Mouse (Mus musculus): ENCODE measurements around the gene Sgf29. TPM values are rescaled to one million over a fixed set of nuclear protein-coding genes. Genes with fewer than 3 reads are reported as not detected.

The Sgf29 gene
- total RNA-seq, 1 experiment: 55.3 TPM

- TF ChIP-seq MAFK (IDR thresholded peaks at IDR 0.05; ENCODE audit: insufficient read depth, low read depth, low read length): no peak
- no peak for TF ChIP-seq ZNF384 (IDR thresholded peaks at IDR 0.05; ENCODE audit: low read depth, low read length)
- no peak for TF ChIP-seq CHD2 (IDR thresholded peaks at IDR 0.05; ENCODE audit: low read depth, low read length)
- no peak for TF ChIP-seq HCFC1 (IDR thresholded peaks at IDR 0.05; ENCODE audit: borderline replicate concordance, insufficient read depth, low read length)
- no peak for TF ChIP-seq ZC3H11A (IDR thresholded peaks at IDR 0.05; ENCODE audit: borderline replicate concordance, low read depth, low read length)
- in situ Hi-C loops (cut with MboI; ENCODE audit: low sequenced_read_pairs in 2 of 2, unreplicated experiment in 2 of 2): no loop called here
- Histone ChIP-seq H3K4me1 (ENCODE audit: control insufficient read depth in 2 of 2, insufficient read depth in 2 of 2, low read length in 2 of 2, poor library complexity in 1 of 2) (0 out of 4 replicates have a peak, but pooled peaks cover 0 to 1% of the 10 kb centered on the region in 2 experiments), H3K9me3 (ENCODE audit: control insufficient read depth, insufficient read depth, low read depth, low read length) (no peaks in the 10 kb centered on the region), H3K4me3 (ENCODE audit: insufficient read depth in 1 of 2, low read depth in 1 of 2, low read length in 2 of 2, poor library complexity in 1 of 2, severe bottlenecking in 1 of 2) (no peak overlapping the region), H3K9ac (ENCODE audit: insufficient read depth, low read depth, low read length, poor library complexity, severe bottlenecking) (no peak overlapping the region), H3K27ac (ENCODE audit: insufficient read depth, low read depth, low read length, poor library complexity, severe bottlenecking) (no peak overlapping the region), H3K36me3 (ENCODE audit: control insufficient read depth, insufficient read depth, low read length, poor library complexity, severe bottlenecking) (no peaks in the 10 kb centered on the region; the same call in 1 of the 2 replicates)
- DNase-seq (ENCODE audit: low read depth, low spot score): no peak
Measured at GRCm38 (mm10) chr7:126619559-126620275, 29.4 kb upstream of the Sgf29 start.

- Histone ChIP-seq H3K4me3 (ENCODE audit: insufficient read depth in 1 of 2, low read depth in 1 of 2, low read length in 2 of 2, poor library complexity in 1 of 2, severe bottlenecking in 1 of 2) (no peak overlapping the region), H3K9me3 (ENCODE audit: control insufficient read depth, insufficient read depth, low read depth, low read length) (no peaks in the 10 kb centered on the region), H3K9ac (ENCODE audit: insufficient read depth, low read depth, low read length, poor library complexity, severe bottlenecking) (no peak overlapping the region), H3K4me1 (ENCODE audit: control insufficient read depth in 2 of 2, insufficient read depth in 2 of 2, low read length in 2 of 2, poor library complexity in 1 of 2) (peaks cover 5 to 9% of the 10 kb centered on the region in 2 experiments; a peak in 3 of 4 replicates), H3K36me3 (ENCODE audit: control insufficient read depth, insufficient read depth, low read length, poor library complexity, severe bottlenecking) (no peaks in the 10 kb centered on the region; the same call in 1 of the 2 replicates), H3K27ac (ENCODE audit: insufficient read depth, low read depth, low read length, poor library complexity, severe bottlenecking) (no peak overlapping the region)
- TF ChIP-seq ZNF384 (IDR thresholded peaks at IDR 0.05; ENCODE audit: low read depth, low read length) (no peak), MAFK (IDR thresholded peaks at IDR 0.05; ENCODE audit: insufficient read depth, low read depth, low read length) (no peak), ZC3H11A (IDR thresholded peaks at IDR 0.05; ENCODE audit: borderline replicate concordance, low read depth, low read length) (no peak), CHD2 (IDR thresholded peaks at IDR 0.05; ENCODE audit: low read depth, low read length) (no peak), HCFC1 (IDR thresholded peaks at IDR 0.05; ENCODE audit: borderline replicate concordance, insufficient read depth, low read length) (no peak)
- DNase-seq (ENCODE audit: low read depth, low spot score): no peak
- in situ Hi-C loops (cut with MboI; ENCODE audit: low sequenced_read_pairs in 2 of 2, unreplicated experiment in 2 of 2): no loop called here
Measured at GRCm38 (mm10) chr7:126621452-126622359, 27.4 kb upstream of the Sgf29 start.

- no peak for DNase-seq (ENCODE audit: low read depth, low spot score)
Measured at GRCm38 (mm10) chr7:126623381-126623780, 25.7 kb upstream of the Sgf29 start.

GRCm38 (mm10) chr7:126624774-126625173, 24.3 kb upstream of the Sgf29 start:
- H3K9ac ChIP-seq (ENCODE audit: insufficient read depth, low read depth, low read length, poor library complexity, severe bottlenecking): peak overlapping the region; percentile 66
- H3K27ac ChIP-seq (ENCODE audit: insufficient read depth, low read depth, low read length, poor library complexity, severe bottlenecking): no peak overlapping the region
- H3K9me3 ChIP-seq (ENCODE audit: control insufficient read depth, insufficient read depth, low read depth, low read length): no peaks in the 10 kb centered on the region
- TF ChIP-seq MAFK (IDR thresholded peaks at IDR 0.05; ENCODE audit: insufficient read depth, low read depth, low read length) (no peak), CHD2 (IDR thresholded peaks at IDR 0.05; ENCODE audit: low read depth, low read length) (no peak), HCFC1 (IDR thresholded peaks at IDR 0.05; ENCODE audit: borderline replicate concordance, insufficient read depth, low read length) (no peak), ZNF384 (IDR thresholded peaks at IDR 0.05; ENCODE audit: low read depth, low read length) (no peak), ZC3H11A (IDR thresholded peaks at IDR 0.05; ENCODE audit: borderline replicate concordance, low read depth, low read length) (no peak)
- H3K4me3 ChIP-seq (ENCODE audit: insufficient read depth in 1 of 2, low read depth in 1 of 2, low read length in 2 of 2, poor library complexity in 1 of 2, severe bottlenecking in 1 of 2): peak overlapping the region; percentile 63 to 71
- H3K36me3 ChIP-seq (ENCODE audit: control insufficient read depth, insufficient read depth, low read length, poor library complexity, severe bottlenecking): no peaks in the 10 kb centered on the region; the same call in 1 of the 2 replicates
- no peak for DNase-seq (ENCODE audit: low read depth, low spot score)
- peaks cover 6 to 13% of the 10 kb centered on the region in 2 experiments; a peak in 3 of 4 replicates for H3K4me1 ChIP-seq (ENCODE audit: control insufficient read depth in 2 of 2, insufficient read depth in 2 of 2, low read length in 2 of 2, poor library complexity in 1 of 2)
- in situ Hi-C loops (cut with MboI; ENCODE audit: low sequenced_read_pairs in 2 of 2, unreplicated experiment in 2 of 2): no loop called here

More at GRCm38 (mm10) chr7:126623381-126623780, 25.7 kb upstream of the Sgf29 start:
- no peaks in the 10 kb centered on the region for H3K9me3 ChIP-seq (ENCODE audit: control insufficient read depth, insufficient read depth, low read depth, low read length)
- H3K9ac ChIP-seq (ENCODE audit: insufficient read depth, low read depth, low read length, poor library complexity, severe bottlenecking): no peak overlapping the region
- no peak for TF ChIP-seq ZNF384 (IDR thresholded peaks at IDR 0.05; ENCODE audit: low read depth, low read length)
- no peak for TF ChIP-seq MAFK (IDR thresholded peaks at IDR 0.05; ENCODE audit: insufficient read depth, low read depth, low read length)
- TF ChIP-seq CHD2 (IDR thresholded peaks at IDR 0.05; ENCODE audit: low read depth, low read length): no peak
- peaks cover 5 to 9% of the 10 kb centered on the region in 2 experiments; a peak in 3 of 4 replicates for H3K4me1 ChIP-seq (ENCODE audit: control insufficient read depth in 2 of 2, insufficient read depth in 2 of 2, low read length in 2 of 2, poor library complexity in 1 of 2)
- H3K36me3 ChIP-seq (ENCODE audit: control insufficient read depth, insufficient read depth, low read length, poor library complexity, severe bottlenecking): no peaks in the 10 kb centered on the region; the same call in 1 of the 2 replicates
- no peak overlapping the region for H3K27ac ChIP-seq (ENCODE audit: insufficient read depth, low read depth, low read length, poor library complexity, severe bottlenecking)
- in situ Hi-C loops (cut with MboI; ENCODE audit: low sequenced_read_pairs in 2 of 2, unreplicated experiment in 2 of 2): no loop called here
- H3K4me3 ChIP-seq (ENCODE audit: insufficient read depth in 1 of 2, low read depth in 1 of 2, low read length in 2 of 2, poor library complexity in 1 of 2, severe bottlenecking in 1 of 2): no peak overlapping the region

Data from ES-E14 (cell line).